Mouse (Mus musculus): ENCODE results near the gene Myo1f.

DNA sequence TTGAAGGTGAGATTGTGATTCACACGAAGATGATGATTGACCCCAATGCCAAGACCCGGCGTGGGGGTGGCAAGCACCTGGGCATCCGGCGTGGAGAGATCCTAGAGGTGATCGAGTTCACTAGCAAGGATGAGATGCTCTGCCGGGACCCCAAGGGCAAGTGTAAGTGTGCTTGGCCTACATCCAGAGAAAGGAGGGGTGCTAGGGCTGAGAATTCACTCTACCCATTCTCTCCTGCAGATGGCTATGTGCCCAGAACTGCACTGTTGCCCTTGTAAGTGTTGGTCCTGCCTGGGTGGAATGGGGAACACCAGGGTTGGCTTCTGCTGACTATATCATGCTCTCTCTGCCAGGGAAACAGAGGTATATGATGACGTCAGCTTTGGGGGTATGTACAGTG is 89.6 kb downstream of the Myo1f start:
- TF ChIP-seq CTCF (IDR thresholded peaks at IDR 0.05; ENCODE audit: borderline replicate concordance, insufficient read depth, low read length) (no peak), POLR2A (IDR thresholded peaks at IDR 0.05; ENCODE audit: low read depth, low read length) (no peak)
